Mouse (Mus musculus): ENCODE results near the gene Qtrt1.
"Not testable (repeated sequence)": the region's sequence is repeated elsewhere in the genome, so short reads cannot be mapped to it uniquely, and the experiment has no call there.

The Qtrt1 gene

DNA sequence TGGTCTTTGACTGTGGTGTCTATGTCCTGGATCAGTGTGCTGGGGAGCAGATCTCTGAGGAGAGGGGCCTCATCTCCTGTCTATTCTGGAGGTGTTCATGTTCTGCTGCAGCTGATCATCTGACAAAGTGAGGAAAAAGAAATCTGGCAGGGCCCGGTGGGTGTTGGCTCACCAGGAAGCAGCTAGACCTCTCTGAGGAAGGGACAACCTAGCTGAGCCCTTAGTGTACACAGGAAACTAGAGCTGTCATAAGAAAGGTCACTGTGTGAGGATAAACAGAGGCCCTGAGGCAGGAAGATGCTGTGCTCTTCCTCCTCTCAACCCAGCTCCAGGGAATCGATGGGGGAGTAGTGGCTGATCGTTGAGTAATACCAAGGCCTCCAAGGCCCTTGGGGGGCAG, 38.6 kb downstream of the Qtrt1 start:
- no peak for DNase-seq (ENCODE audit: low spot score in 2 of 2)

DNA sequence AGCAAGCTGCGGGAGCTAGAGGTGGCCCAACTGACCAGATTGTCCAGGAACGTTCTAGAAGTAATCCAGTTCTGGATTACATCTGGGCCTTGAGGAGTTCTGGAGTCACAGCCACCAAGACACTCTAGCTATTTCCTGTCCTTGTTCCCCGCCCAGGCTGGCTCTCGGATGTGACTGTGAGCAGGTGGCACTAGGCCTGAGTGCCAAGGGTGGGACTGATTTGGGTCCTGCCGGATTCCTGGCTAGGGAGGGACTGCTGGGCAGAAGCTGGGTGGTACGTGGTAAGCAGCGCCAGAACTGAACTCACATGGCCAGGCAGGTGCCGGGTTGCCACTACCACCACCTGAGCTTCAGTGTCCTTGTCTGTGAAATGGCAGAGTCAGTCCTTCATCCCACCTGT, 39.8 kb downstream of the Qtrt1 start:
- peak in 1 of 2 experiments; percentile 30 for DNase-seq (ENCODE audit: low spot score in 2 of 2)

DNA sequence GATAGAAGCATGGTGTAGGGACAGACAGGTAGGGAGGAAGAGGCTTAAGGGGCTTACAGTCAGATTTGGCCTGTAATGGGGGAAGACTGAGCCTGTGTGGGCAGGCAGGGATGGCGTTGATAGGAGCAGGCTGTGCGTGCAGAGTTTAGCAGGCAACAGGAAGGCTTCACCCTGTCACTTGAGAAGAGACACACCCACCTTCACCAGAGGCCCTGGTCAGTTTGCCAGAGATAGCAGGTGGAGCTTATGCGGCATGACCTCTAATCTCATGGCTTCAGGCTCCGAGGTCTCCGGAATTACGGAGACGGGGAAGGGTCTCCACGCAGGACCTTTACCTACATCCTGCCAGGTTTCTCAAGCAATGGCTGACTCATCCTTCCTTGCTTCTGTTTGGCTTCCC, 40.2 kb downstream of the Qtrt1 start:
- no peak for DNase-seq (ENCODE audit: low spot score in 2 of 2)

- no peak for DNase-seq (ENCODE audit: low spot score in 2 of 2)
These were observed 41.4 kb downstream of the Qtrt1 start for GRCm38 (mm10) chr9:21453003-21453402.

- no peak for DNase-seq (ENCODE audit: low spot score in 2 of 2)
These were observed 41.8 kb downstream of the Qtrt1 start for GRCm38 (mm10) chr9:21453459-21453858.

GRCm38 (mm10) chr9:21454556-21454955, 42.9 kb downstream of the Qtrt1 start:
- DNase-seq (ENCODE audit: low spot score in 2 of 2): no peak

GRCm38 (mm10) chr9:21455103-21455770, 43.6 kb downstream of the Qtrt1 start:
- DNase-seq (ENCODE audit: low spot score in 2 of 2): no peak

DNA sequence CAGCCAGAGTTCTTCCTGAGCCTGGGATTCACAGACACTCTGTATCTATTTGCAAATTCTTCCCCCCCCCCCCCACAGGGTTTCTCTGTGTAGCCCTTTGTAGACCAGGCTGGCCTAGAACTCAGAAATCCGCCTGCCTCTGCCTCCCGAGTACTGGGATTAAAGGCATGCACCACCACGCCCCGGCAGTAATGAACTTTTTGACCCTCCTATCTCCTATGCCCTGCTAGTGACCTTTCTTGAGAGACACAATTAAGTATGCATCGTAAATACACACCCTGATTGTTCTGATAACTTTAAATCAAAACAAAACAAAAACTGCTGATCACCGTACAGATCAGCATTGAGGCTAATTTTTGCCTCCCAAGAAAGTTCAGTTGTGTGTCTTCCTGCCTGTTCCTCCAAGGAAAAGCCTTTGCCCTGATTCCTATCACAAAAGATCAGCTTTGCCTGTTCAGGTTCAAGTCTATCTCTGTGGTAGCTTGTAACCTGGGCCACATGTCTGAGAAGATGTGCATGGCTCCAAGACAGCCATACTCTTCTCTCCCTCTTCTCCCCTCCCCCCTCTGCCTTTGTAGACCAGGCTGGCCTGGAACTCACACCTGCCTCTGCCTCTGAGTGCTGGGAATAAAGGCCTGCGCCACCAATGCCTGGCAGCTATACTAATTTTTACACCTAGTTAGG, 44.8 kb downstream of the Qtrt1 start:
- no peak for DNase-seq (ENCODE audit: low spot score in 2 of 2)

DNA sequence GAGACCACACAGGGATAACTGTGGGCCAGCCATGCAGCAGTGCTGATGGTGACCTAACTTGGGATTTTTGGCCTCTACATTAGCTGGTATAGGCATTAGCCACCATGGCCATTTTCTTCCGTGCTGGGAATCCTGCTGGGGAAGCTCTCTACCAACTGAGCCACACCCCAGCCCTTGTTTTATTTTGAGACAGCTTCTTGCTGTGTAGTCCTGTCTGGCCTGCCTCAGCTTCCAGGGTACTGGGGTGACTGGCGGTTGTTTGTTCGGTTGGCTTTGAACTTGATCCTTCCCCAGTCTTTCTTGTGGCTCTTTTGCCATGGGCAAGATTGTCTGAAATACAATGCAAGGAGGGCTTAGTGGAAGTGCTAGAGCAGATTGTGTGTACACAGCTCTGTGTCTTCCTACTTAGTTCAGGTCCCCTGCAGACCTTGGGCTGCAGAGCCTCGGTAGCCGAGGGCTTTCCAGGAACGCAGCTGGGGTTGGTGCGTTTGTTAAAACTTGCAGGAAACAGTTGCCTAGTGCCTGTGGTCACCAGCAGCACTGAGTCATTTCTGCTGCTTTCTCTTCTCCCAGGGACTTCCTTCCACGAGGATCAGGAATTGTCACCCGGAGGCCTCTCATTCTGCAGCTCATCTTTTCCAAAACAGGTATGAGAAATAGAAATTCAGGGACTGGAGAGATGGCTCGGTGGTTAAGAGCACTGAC, 45.4 kb downstream of the Qtrt1 start:
- DNase-seq (ENCODE audit: low spot score in 2 of 2): no peak

GRCm38 (mm10) chr9:21458821-21459220, 47.2 kb downstream of the Qtrt1 start:
- DNase-seq (ENCODE audit: low spot score in 2 of 2): no peak

GRCm38 (mm10) chr9:21460400-21460940, 48.8 kb downstream of the Qtrt1 start:
- DNase-seq (ENCODE audit: low spot score in 2 of 2): no peak

DNA sequence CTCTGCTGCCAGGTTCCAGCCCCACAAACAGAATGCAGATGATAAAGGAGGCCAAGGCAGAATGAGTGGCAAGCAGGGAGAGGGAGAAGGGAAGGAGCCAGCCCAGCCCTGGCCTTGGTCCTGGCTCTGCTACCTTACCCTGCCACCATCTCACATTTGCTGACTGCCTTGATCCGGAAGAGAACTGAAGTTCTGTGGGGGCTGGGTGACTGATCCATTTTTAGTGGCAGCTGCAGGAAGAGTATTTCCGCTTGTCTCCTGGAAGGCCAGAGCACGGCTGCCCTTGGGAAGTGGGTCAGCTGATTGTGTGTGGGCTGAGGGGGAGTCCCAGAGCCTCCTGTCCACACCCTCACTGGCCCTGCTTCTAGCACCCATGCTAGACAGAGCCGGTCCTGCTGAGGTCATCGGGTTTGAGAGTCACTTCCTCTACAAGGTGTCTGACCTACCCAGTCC, 51.5 kb downstream of the Qtrt1 start:
- peak in 1 of 2 experiments; percentile 44 for DNase-seq (ENCODE audit: low spot score in 2 of 2)

- no peak for DNase-seq (ENCODE audit: low spot score in 2 of 2)
These were observed 52.3 kb downstream of the Qtrt1 start for GRCm38 (mm10) chr9:21463766-21464564.

GRCm38 (mm10) chr9:21464565-21464928, 52.9 kb downstream of the Qtrt1 start:
- not testable (repeated sequence) for DNase-seq (ENCODE audit: low spot score in 2 of 2)

- DNase-seq (ENCODE audit: low spot score in 2 of 2): no peak
These were observed 57.7 kb downstream of the Qtrt1 start for GRCm38 (mm10) chr9:21469032-21470024.

All from urinary bladder, postnatal 4 days (tissue).